Mouse (Mus musculus) olfactory bulb, adult 2 months (tissue): ENCODE measurements around the gene Akap13.

Source experiments
- CTCF ChIP-seq: fragments of 200-500 bp; IDR thresholded peaks from 2 replicates; pipeline ENCODE4 v1.5.1; 2012; ENCODE audit warnings: low read depth, mild to moderate bottlenecking, low read length, moderate library complexity; ENCODE audit not compliant: insufficient read depth
- POLR2A ChIP-seq: fragments of 200-500 bp; IDR thresholded peaks from 2 replicates; pipeline ENCODE4 v1.6.1; 2012; ENCODE audit warnings: mild to moderate bottlenecking, low read depth, low read length, moderate library complexity; ENCODE audit not compliant: insufficient read depth

GRCm38 (mm10) chr7:75528751-75529150 lies 73.4 kb downstream of the Akap13 start:
- TF ChIP-seq CTCF, result no peak
- TF ChIP-seq POLR2A, result no peak
